Mouse (Mus musculus) layer of hippocampus, adult 2 months (tissue): Measurements from ENCODE around the gene Bid. TPM values are rescaled to one million over a fixed set of nuclear protein-coding genes. Genes with fewer than 3 reads are reported as not detected.
"Not testable (repeated sequence)": the region's sequence is repeated elsewhere in the genome, so short reads cannot be mapped to it uniquely, and the experiment has no call there.

ENCODE experiments used
- DNase-seq, 2 experiments: peaks; one replicate each; pipeline ENCODE4 v3.0.0; 2022; ENCODE audit warnings: low spot score in 2 of 2
- H3K27ac ChIP-seq: fragments of 200-600 bp; 2 replicates; pipeline ENCODE4 v1.8.1; 2022
- H3K4me3 ChIP-seq: fragments of 200-600 bp; 2 replicates; pipeline ENCODE4 v1.8.1; 2022; ENCODE audit warnings: mild to moderate bottlenecking
- CTCF ChIP-seq: fragments of 200-600 bp; conservative IDR thresholded peaks from 2 replicates; pipeline ENCODE4 v1.8.1; 2022; ENCODE audit warnings: antibody characterized with exemption, mild to moderate bottlenecking, moderate library complexity
- total RNA-seq, 2 experiments: library from RNA; stranded (reverse); gene quantifications; 2 replicates each; pipeline ENCODE4 v1.2.3; 2021

The Bid gene
- total RNA-seq, 2 experiments from 2014 or later = 15.3 to 15.5 TPM

GRCm38 (mm10) chr6:120929421-120929820, 12.8 kb upstream of the Bid start:
- no peak overlapping the region for H3K4me3 ChIP-seq
- DNase-seq = no peak
- TF ChIP-seq CTCF = no peak
- no peak overlapping the region for H3K27ac ChIP-seq

GRCm38 (mm10) chr6:120927765-120928164, 11.1 kb upstream of the Bid start:
- H3K4me3 ChIP-seq = no peak overlapping the region
- DNase-seq = no peak
- TF ChIP-seq CTCF = no peak
- H3K27ac ChIP-seq = no peak overlapping the region

GRCm38 (mm10) chr6:120926880-120927279, 10.2 kb upstream of the Bid start:
- Histone ChIP-seq H3K27ac (no peak overlapping the region), H3K4me3 (no peak overlapping the region)
- no peak for DNase-seq
- no peak for TF ChIP-seq CTCF

- H3K4me3 ChIP-seq, H3K27ac ChIP-seq, DNase-seq: not testable (repeated sequence)
- peak; percentile 59 for TF ChIP-seq CTCF
Observed at GRCm38 (mm10) chr6:120924791-120925321, 8.2 kb upstream of the Bid start.

GRCm38 (mm10) chr6:120917975-120918374, 1.3 kb upstream of the Bid start:
- no peak overlapping the region for H3K4me3 ChIP-seq
- no peak for DNase-seq
- no peak overlapping the region for H3K27ac ChIP-seq
- TF ChIP-seq CTCF = no peak

GRCm38 (mm10) chr6:120916972-120917881, 574 bp upstream of the Bid start:
- H3K27ac ChIP-seq = peak overlapping the region; percentile 75; the same call in 1 of the 2 replicates
- not testable (repeated sequence) for DNase-seq
- H3K4me3 ChIP-seq = peak overlapping the region; percentile 82

- Histone ChIP-seq H3K4me3 (no peak overlapping the region; the same call in 1 of the 2 replicates), H3K27ac (no peak overlapping the region)
- DNase-seq = no peak
- TF ChIP-seq CTCF = no peak
Observed at GRCm38 (mm10) chr6:120915649-120915975, 1.0 kb downstream of the Bid start.

GRCm38 (mm10) chr6:120914911-120915648, 1.6 kb downstream of the Bid start:
- TF ChIP-seq CTCF = peak; percentile 64
- H3K27ac ChIP-seq = no peak overlapping the region
- DNase-seq = no peak
- H3K4me3 ChIP-seq = no peak overlapping the region; the same call in 1 of the 2 replicates

- no peak overlapping the region for H3K27ac ChIP-seq
- H3K4me3 ChIP-seq = no peak overlapping the region
- DNase-seq = no peak
- TF ChIP-seq CTCF = no peak
Observed at GRCm38 (mm10) chr6:120914533-120914910, 2.1 kb downstream of the Bid start.

GRCm38 (mm10) chr6:120913783-120914182, 2.9 kb downstream of the Bid start:
- H3K27ac ChIP-seq = no peak overlapping the region
- TF ChIP-seq CTCF = no peak
- DNase-seq = no peak

GRCm38 (mm10) chr6:120912931-120913330, 3.7 kb downstream of the Bid start:
- no peak for DNase-seq
- TF ChIP-seq CTCF = no peak
- Histone ChIP-seq H3K27ac (no peak overlapping the region), H3K4me3 (no peak overlapping the region)

More at GRCm38 (mm10) chr6:120913783-120914182, 2.9 kb downstream of the Bid start:
- H3K4me3 ChIP-seq = no peak overlapping the region

- no peak for DNase-seq
- no peak overlapping the region for H3K27ac ChIP-seq
- H3K4me3 ChIP-seq = no peak overlapping the region
- no peak for TF ChIP-seq CTCF
Observed at GRCm38 (mm10) chr6:120911213-120912007, 5.2 kb downstream of the Bid start.
